Mouse (Mus musculus): ENCODE results near the gene Hrasls5.

The Hrasls5 gene

DNA sequence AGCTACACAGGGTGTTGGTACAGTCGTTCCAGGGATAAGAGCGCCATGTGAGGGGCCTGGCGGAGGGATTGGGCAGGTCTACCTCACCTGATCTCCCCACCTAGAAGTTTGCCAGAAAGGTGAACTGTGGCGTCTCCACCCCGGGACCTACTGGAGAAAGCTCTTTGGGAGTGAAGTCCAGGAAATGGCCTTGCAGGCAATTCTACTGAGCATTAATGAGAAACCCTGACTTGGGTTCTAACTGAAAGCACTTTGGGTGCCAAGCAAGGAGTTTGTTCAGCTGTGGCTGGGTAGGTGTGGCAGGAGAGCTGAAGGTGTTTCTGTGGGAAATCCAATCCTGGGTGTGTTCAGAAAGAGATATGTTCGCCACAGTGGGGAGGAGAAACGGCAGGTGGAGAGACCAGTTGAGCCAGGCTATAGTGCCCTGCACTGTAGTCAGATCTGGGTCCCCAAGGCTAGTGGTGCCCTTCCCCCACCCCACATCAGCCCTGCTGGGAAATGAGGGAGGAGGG is 4.6 kb upstream of the Hrasls5 start:
- DNase-seq: no peak

DNA sequence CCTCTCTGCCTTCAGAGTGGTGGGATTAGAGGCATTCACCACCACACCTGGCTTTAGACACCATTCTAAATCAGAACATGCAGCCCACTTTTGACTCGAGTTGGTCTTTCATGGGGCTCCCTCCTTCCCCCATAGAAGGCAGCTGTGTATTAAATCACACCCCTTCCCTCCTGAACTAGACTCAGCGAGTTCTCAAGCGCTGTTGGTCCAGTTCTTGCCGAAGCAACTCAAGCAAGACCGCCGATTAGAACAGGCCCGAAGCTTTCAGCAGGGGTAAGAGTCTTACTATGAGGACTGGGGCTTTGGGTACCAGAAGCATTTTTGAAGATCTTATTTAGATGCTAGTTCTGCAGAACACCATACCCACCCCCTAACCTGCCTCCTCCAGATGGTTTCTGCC is 810 bp downstream of the Hrasls5 start:
- no peak for DNase-seq

GRCm38 (mm10) chr19:7616231-7616930 is 4.0 kb downstream of the Hrasls5 start:
- DNase-seq: no peak

GRCm38 (mm10) chr19:7617085-7617484 is 4.7 kb downstream of the Hrasls5 start:
- DNase-seq: no peak

DNA sequence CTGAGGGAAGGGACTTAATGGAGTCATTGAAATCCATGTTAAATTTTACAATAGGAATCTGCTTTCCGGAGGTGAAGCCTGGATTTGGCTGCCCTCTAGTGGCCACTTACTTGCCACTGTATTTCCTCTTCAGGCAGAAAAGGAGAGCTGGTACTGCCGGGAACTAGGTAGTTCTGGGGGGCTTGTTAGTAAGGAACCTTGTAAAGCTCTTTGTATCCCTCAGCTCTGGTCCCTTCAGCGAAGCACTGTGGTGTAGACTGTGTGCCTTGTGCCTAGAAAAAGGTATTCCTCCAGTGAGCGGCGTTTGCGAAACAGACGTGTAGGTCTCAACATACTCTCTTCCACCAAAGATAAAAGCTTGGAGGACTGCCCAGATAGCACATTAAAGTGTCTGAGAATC is 5.4 kb downstream of the Hrasls5 start:
- DNase-seq: peak; percentile 87

GRCm38 (mm10) chr19:7633021-7633420 is 20.7 kb downstream of the Hrasls5 start:
- DNase-seq: no peak

DNA sequence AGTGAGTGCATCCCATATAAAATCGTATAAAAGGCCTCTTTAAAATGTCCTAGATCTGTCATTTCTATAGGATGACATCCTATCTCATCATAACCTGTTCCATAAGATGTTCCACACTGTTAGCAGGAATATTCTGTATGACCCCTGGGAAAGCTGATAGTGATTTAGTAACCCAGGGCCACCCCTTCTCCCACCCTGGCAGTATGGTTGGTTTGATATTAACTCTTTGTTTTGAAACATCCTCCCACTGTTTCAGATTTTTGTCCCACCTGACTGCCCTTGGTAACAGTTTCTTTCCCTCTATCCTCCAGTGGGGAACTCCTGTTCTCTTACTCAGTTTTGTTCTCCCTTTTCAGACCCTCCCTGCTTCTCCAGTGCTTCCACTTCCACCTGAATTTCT is 21.4 kb downstream of the Hrasls5 start:
- DNase-seq: no peak

- no peak for DNase-seq
Measured at GRCm38 (mm10) chr19:7648913-7649666, 36.7 kb downstream of the Hrasls5 start.

DNA sequence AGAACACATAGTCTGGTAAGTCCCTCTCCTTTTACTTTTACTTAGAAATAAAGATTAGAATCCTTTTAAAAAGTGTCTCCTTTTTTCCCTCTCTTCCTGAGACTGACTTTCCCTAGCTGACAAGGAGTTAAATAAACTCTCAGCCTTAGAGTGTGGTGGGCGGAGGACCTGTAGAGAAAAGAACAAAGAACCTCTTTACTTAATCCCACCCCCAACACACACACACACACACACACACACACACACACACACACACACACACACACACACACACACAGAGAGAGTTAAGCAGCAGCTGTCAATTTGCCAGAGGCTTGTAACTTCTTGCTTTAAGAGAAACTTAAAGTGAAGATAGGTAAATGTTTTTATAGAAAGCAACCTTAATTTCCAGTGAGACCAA is 59.7 kb downstream of the Hrasls5 start:
- no peak for DNase-seq

DNA sequence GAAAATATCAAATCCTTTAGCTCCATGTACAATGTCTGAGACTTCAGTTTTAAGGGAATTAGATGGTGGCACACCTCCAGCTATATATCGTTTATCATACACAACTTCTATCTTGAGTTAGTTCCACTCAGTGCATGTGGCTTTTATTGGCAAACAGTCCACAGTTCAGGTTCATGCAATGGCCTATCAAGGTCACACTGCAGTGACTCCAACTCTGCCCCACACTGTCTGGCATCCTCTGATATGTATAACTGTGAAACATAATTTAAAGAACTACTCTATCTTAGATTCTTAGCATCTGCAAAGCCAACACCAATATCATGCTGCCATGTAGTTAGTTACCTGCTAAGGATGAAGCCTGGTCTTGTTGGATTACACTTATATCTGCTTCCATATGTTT is 75.6 kb downstream of the Hrasls5 start:
- DNase-seq: no peak

Data from embryo, embryonic 11 days (tissue).